ENCODE assay signal across 8 mouse cellular contexts in genomic region chr2:77280512-77281409, GRCm38 (mm10). TPM values are rescaled to one million over a fixed set of nuclear protein-coding genes. Genes with fewer than 3 reads are reported as not detected.
DNase-seq lines count a peak whose midpoint lies in the region; ATAC-seq and TF ChIP-seq lines count a peak whose summit lies in the region.

Sestd1 (minus strand) TSS chr2:77280592.

- H3K36me3 ChIP-seq in forebrain, embryonic 12.5 days (replicated peaks), result no peaks in the 10 kb centered on the region
- no peaks in the 10 kb centered on the region for H3K36me3 ChIP-seq in heart, postnatal 0 days (replicated peaks; ENCODE audit: control insufficient read depth, insufficient read depth, low read length)
- H3K36me3 ChIP-seq in liver, postnatal 0 days (replicated peaks; ENCODE audit: insufficient read depth, low read length), result no peaks in the 10 kb centered on the region
- no peaks in the 10 kb centered on the region for H3K36me3 ChIP-seq in neural tube, embryonic 12.5 days

- DNase-seq in brain, adult 2 months (ENCODE audit: low read depth, low spot score), result peak; percentile 65
- DNase-seq in heart, postnatal 0 days (ENCODE audit: low spot score), result peak; percentile 55
- peak; percentile 77 to 88 for DNase-seq in kidney, postnatal 25 days
- DNase-seq in liver, postnatal 0 days, result peak; percentile 54
- peak; percentile 47 for DNase-seq in thymus, postnatal 25 days

- no peak for TF ChIP-seq EP300 in heart, postnatal 0 days (IDR thresholded peaks at IDR 0.05; ENCODE audit: low read depth)
- TF ChIP-seq EP300 in liver, postnatal 0 days (IDR thresholded peaks at IDR 0.05; ENCODE audit: low read depth), result no peak

- ATAC-seq in CD4-positive, CD25-positive, alpha-beta regulatory T cell, adult 4 months, result peak; percentile 39
- ATAC-seq in forebrain, embryonic 12.5 days (ENCODE audit: low FRiP score), result peak; percentile 90
- ATAC-seq in heart, postnatal 0 days (ENCODE audit: insufficient read depth, low read depth), result peak; percentile 92
- peak; percentile 76 for ATAC-seq in liver, postnatal 0 days
- ATAC-seq in neural tube, embryonic 12.5 days (ENCODE audit: low FRiP score, low read depth), result peak; percentile 85

- TF ChIP-seq CTCF in heart, postnatal 0 days (IDR thresholded peaks at IDR 0.05; ENCODE audit: low read depth), result no peak
- TF ChIP-seq CTCF in liver, postnatal 0 days (IDR thresholded peaks at IDR 0.05; ENCODE audit: low read depth), result no peak

- peaks cover 4% of the 10 kb centered on the region for H3K4me1 ChIP-seq in forebrain, embryonic 12.5 days
- H3K4me1 ChIP-seq in heart, postnatal 0 days (ENCODE audit: control insufficient read depth, insufficient read depth), result peaks cover 6% of the 10 kb centered on the region; the same call in 1 of the 2 replicates
- peaks cover 4% of the 10 kb centered on the region; the same call in 1 of the 2 replicates for H3K4me1 ChIP-seq in liver, postnatal 0 days (ENCODE audit: insufficient read depth)
- no peaks in the 10 kb centered on the region; the same call in 1 of the 2 replicates for H3K4me1 ChIP-seq in neural tube, embryonic 12.5 days

- peak within 1 kb of the TSS; percentile 65 for H3K4me2 ChIP-seq in forebrain, embryonic 12.5 days
- H3K4me2 ChIP-seq in heart, postnatal 0 days (ENCODE audit: low read depth, low read length), result peak within 1 kb of the TSS; percentile 94
- peak within 1 kb of the TSS; percentile 92 for H3K4me2 ChIP-seq in liver, postnatal 0 days (ENCODE audit: low read depth, low read length)
- H3K4me2 ChIP-seq in neural tube, embryonic 12.5 days (replicated peaks), result peak within 1 kb of the TSS; percentile 76

- peak within 1 kb of the TSS; percentile 93 for H3K4me3 ChIP-seq in forebrain, embryonic 12.5 days (replicated peaks)
- H3K4me3 ChIP-seq in heart, postnatal 0 days (ENCODE audit: low read depth, low read length), result peak within 1 kb of the TSS; percentile 72
- H3K4me3 ChIP-seq in liver, postnatal 0 days (ENCODE audit: low read depth, low read length), result peak within 1 kb of the TSS; percentile 64
- peak within 1 kb of the TSS; percentile 83 for H3K4me3 ChIP-seq in neural tube, embryonic 12.5 days

- H3K27me3 ChIP-seq in forebrain, embryonic 12.5 days, result no peaks in the 10 kb centered on the region
- H3K27me3 ChIP-seq in heart, postnatal 0 days (ENCODE audit: control insufficient read depth, insufficient read depth, low read length), result no peaks in the 10 kb centered on the region
- peaks cover 7% of the 10 kb centered on the region; the same call in 1 of the 2 replicates for H3K27me3 ChIP-seq in liver, postnatal 0 days (ENCODE audit: insufficient read depth, low read length)
- H3K27me3 ChIP-seq in neural tube, embryonic 12.5 days (replicated peaks), result no peaks in the 10 kb centered on the region

- peak within 1 kb of the TSS; percentile 85 for H3K27ac ChIP-seq in forebrain, embryonic 12.5 days
- H3K27ac ChIP-seq in heart, postnatal 0 days (ENCODE audit: low read depth), result peak within 1 kb of the TSS; percentile 79
- H3K27ac ChIP-seq in liver, postnatal 0 days (ENCODE audit: low read depth), result no peak within 1 kb of the TSS
- peak within 1 kb of the TSS; percentile 70 for H3K27ac ChIP-seq in neural tube, embryonic 12.5 days

- 11% methylated on average over 25 of the region's 73 CpGs for WGBS in forebrain, embryonic 12.5 days
- 18% methylated on average over 16 of the region's 73 CpGs for WGBS in heart, postnatal 0 days
- WGBS in liver, postnatal 0 days (ENCODE audit: insufficient replicate concordance), result 6% methylated on average over 19 of the region's 73 CpGs
- WGBS in neural tube, embryonic 12.5 days, result 5% methylated on average over 58 of the region's 73 CpGs

- H3K9me3 ChIP-seq in forebrain, embryonic 12.5 days, result no peaks in the 10 kb centered on the region
- H3K9me3 ChIP-seq in heart, postnatal 0 days (replicated peaks; ENCODE audit: control insufficient read depth, low read length), result no peaks in the 10 kb centered on the region
- no peaks in the 10 kb centered on the region for H3K9me3 ChIP-seq in liver, postnatal 0 days (ENCODE audit: low read length)
- no peaks in the 10 kb centered on the region for H3K9me3 ChIP-seq in neural tube, embryonic 12.5 days

- peak within 1 kb of the TSS; percentile 98 for H3K9ac ChIP-seq in forebrain, embryonic 12.5 days
- peak within 1 kb of the TSS; percentile 93 for H3K9ac ChIP-seq in heart, postnatal 0 days (replicated peaks; ENCODE audit: low read depth, low read length)
- peak within 1 kb of the TSS; percentile 68 for H3K9ac ChIP-seq in liver, postnatal 0 days (replicated peaks)
- H3K9ac ChIP-seq in neural tube, embryonic 12.5 days, result peak within 1 kb of the TSS; percentile 96

RNA-seq across cellular contexts. Expression of gene Sestd1, which starts in this region (rescaled TPM):
- polyA plus RNA-seq in CD4-positive, CD25-positive, alpha-beta regulatory T cell, adult 4 months (2017; shearing (Covaris generic)), result under 1 TPM; 0.04 to 0.16 TPM
- polyA plus RNA-seq in forebrain, embryonic 12.5 days (2016; fragmentation: Nextera tagmentation; extraction: Ambion mirVana), result 29.1 and 32.6 TPM in 2 replicates
- 9.2 and 9.8 TPM in 2 replicates for total RNA-seq in heart, postnatal 0 days (2014; rRNA removed; ENCODE audit: low replicate concordance)
- 8.6 and 9.7 TPM in 2 replicates for polyA plus RNA-seq in heart, postnatal 0 days (2015; fragmentation: Nextera tagmentation; extraction: Ambion mirVana)
- 0.44 and 0.61 TPM in 2 replicates for polyA plus RNA-seq in liver, postnatal 0 days (2015; fragmentation: Nextera tagmentation; extraction: Ambion mirVana)
- polyA plus RNA-seq in neural tube, embryonic 12.5 days (2016; fragmentation: Nextera tagmentation; extraction: Ambion mirVana), result 29.8 and 35.5 TPM in 2 replicates

Comparison
In these comparisons a context has a peak if more than half of its experiments do, and no peak if none do; other contexts are left out.
1. Peak in ATAC-seq in CD4-positive, CD25-positive, alpha-beta regulatory T cell, adult 4 months; RNA of the gene not detected or under 1 TPM.
2. Peak in DNase-seq, ATAC-seq, H3K4me3 ChIP-seq, H3K9ac ChIP-seq and H3K4me2 ChIP-seq in liver, postnatal 0 days; RNA of the gene not detected or under 1 TPM.
3. ATAC-seq: peak in every context shown above with its lines; median percentile 92 in heart, postnatal 0 days; 90 in forebrain, embryonic 12.5 days; 85 in neural tube, embryonic 12.5 days; 76 in liver, postnatal 0 days; 39 in CD4-positive, CD25-positive, alpha-beta regulatory T cell, adult 4 months.